Mouse (Mus musculus): ENCODE measurements at regions not wholly inside any gene's neighbourhood (a gene's known extent, or its start where the extent isn't known, plus 50 kb on each side); places are given as distances from the start of the nearest gene placed in this dataset.

DNA sequence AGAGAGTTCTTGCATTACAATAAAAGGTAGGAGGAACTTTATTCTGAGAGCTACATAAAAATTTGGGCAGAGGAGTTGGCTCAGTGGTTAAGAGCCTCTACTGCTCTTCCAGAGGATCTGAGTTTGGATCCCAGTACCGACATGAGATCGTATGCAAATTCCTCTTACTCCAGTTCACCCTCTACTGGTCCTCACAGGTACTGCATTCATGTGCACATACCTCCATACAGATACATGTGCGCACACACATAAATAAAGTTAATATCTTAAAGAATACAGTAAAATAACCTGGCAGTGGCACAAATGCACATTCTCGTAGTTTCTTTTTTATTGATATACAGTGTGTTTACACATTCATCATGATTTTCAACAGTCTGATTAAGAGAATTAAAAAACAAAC, 232.4 kb downstream of the Vps13c start:
- H3K36me3 ChIP-seq: no peaks in the 10 kb centered on the region
- no peaks in the 10 kb centered on the region for H3K4me1 ChIP-seq (replicated peaks)
- no peak overlapping the region for H3K9ac ChIP-seq (replicated peaks)
- no peaks in the 10 kb centered on the region for H3K27me3 ChIP-seq
- no peak for ATAC-seq
- H3K4me3 ChIP-seq (replicated peaks): no peak overlapping the region
- H3K27ac ChIP-seq: no peak overlapping the region
- WGBS: 94% methylated on average over 4 of the region's 4 CpGs
- H3K9me3 ChIP-seq: no peaks in the 10 kb centered on the region
- H3K4me2 ChIP-seq (replicated peaks): no peak overlapping the region

- no peak for ATAC-seq
- WGBS: 84% methylated on average over 2 of the region's 2 CpGs
- H3K4me3 ChIP-seq (replicated peaks): no peak overlapping the region
- no peak overlapping the region for H3K27ac ChIP-seq
- H3K27me3 ChIP-seq: no peaks in the 10 kb centered on the region
- H3K4me2 ChIP-seq (replicated peaks): no peak overlapping the region
- H3K9me3 ChIP-seq: no peaks in the 10 kb centered on the region
- H3K9ac ChIP-seq (replicated peaks): no peak overlapping the region
- no peaks in the 10 kb centered on the region for H3K4me1 ChIP-seq (replicated peaks)
- no peaks in the 10 kb centered on the region for H3K36me3 ChIP-seq
These were observed 237.1 kb downstream of the Vps13c start for GRCm38 (mm10) chr9:68077329-68077728.

DNA sequence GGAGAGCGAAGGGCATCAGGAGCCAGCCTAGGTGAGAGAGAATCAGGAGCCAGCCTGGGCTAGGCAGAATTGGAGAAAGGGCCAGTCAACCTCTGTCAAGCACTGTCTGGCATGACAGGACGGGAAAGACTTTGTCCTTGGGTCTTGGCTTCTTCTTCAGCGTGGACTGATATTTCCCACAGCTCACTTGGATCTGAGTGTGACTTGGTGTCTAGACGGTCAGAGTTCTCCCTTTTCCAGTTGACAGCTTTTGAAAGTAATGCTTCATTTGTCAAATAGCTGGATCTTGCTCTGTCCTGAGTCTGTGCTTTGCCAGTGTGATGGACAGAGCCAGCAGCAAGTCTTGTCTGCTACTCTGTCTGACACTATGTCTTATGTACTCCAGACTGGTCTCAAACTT, 243.1 kb downstream of the Vps13c start:
- H3K4me2 ChIP-seq (replicated peaks): no peak overlapping the region
- no peaks in the 10 kb centered on the region for H3K9me3 ChIP-seq
- no peak overlapping the region for H3K9ac ChIP-seq (replicated peaks)
- H3K4me1 ChIP-seq (replicated peaks): no peaks in the 10 kb centered on the region
- no peak overlapping the region for H3K27ac ChIP-seq
- WGBS: 87% methylated on average over 4 of the region's 4 CpGs
- ATAC-seq: no peak
- H3K27me3 ChIP-seq: no peaks in the 10 kb centered on the region
- no peaks in the 10 kb centered on the region for H3K36me3 ChIP-seq
- H3K4me3 ChIP-seq (replicated peaks): no peak overlapping the region

DNA sequence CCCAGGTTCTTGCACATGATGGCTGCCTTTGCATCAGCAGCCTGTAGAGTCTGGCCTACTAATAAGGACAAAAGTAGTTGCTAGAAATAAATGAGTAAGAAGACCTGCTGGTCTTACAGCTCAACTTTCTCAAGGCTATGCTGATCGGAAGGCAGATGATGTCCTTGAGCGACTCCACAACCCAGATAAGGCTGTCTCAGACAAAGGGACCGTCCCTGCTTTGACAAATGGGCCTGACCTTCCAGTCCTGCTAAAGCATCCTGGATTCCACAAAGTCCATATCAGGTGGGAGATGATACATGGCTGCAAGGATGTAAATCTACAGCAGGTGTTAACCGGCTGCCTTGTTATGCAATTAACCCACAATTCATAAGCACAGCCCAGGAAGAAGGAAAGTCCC, 244.8 kb downstream of the Vps13c start:
- no peak overlapping the region for H3K4me3 ChIP-seq (replicated peaks)
- H3K4me1 ChIP-seq (replicated peaks): no peaks in the 10 kb centered on the region
- no peaks in the 10 kb centered on the region for H3K9me3 ChIP-seq
- no peak for ATAC-seq
- no peaks in the 10 kb centered on the region for H3K36me3 ChIP-seq
- H3K27me3 ChIP-seq: no peaks in the 10 kb centered on the region
- 88% methylated on average over 4 of the region's 4 CpGs for WGBS
- no peak overlapping the region for H3K9ac ChIP-seq (replicated peaks)
- no peak overlapping the region for H3K27ac ChIP-seq
- no peak overlapping the region for H3K4me2 ChIP-seq (replicated peaks)

- Histone ChIP-seq H3K4me3 (replicated peaks) (no peak overlapping the region), H3K36me3 (no peaks in the 10 kb centered on the region), H3K4me2 (replicated peaks) (no peak overlapping the region), H3K27ac (no peak overlapping the region), H3K9me3 (no peaks in the 10 kb centered on the region), H3K9ac (replicated peaks) (no peak overlapping the region), H3K4me1 (replicated peaks) (no peaks in the 10 kb centered on the region), H3K27me3 (no peaks in the 10 kb centered on the region)
- no peak for ATAC-seq
- 95% methylated on average over 5 of the region's 5 CpGs for WGBS
These were observed 254.4 kb downstream of the Vps13c start for GRCm38 (mm10) chr9:68094561-68094960.

GRCm38 (mm10) chr9:68109841-68110240, 269.6 kb downstream of the Vps13c start:
- H3K36me3 ChIP-seq: no peaks in the 10 kb centered on the region
- H3K27me3 ChIP-seq: no peaks in the 10 kb centered on the region
- H3K4me2 ChIP-seq (replicated peaks): no peak overlapping the region
- 63% methylated on average over 9 of the region's 9 CpGs for WGBS
- H3K4me3 ChIP-seq (replicated peaks): no peak overlapping the region
- no peaks in the 10 kb centered on the region for H3K9me3 ChIP-seq
- ATAC-seq: no peak
- H3K27ac ChIP-seq: no peak overlapping the region
- no peak overlapping the region for H3K9ac ChIP-seq (replicated peaks)
- H3K4me1 ChIP-seq (replicated peaks): peaks cover 5% of the 10 kb centered on the region; the same call in 1 of the 2 replicates

DNA sequence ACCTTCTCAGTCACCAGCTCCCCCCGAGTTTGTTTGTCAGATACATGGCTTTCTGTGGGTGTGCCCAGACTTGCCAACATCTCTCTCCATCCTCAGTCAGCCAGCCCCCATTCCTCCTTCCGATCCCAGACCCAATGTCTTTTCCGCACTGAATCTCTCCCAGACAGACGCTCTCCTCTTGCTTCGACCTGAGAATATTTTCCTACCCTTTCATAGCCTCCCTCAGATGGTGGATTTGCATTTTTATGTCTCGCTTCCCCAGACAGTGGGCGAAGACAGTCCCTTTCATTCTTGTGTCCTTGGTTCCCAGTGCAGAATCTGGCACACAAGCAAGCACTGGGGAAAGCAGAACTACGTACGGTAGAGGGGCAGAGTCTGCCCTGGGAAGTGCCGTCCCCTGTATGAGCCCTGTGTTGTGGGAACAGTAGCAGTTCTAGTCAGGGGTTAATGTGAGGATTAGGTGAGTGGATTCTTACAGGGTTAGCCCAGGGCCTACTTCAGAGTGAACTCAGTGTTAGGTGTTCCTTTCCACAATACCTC, 275.0 kb downstream of the Vps13c start:
- ATAC-seq: no peak
- no peak overlapping the region for H3K4me2 ChIP-seq (replicated peaks)
- no peak overlapping the region for H3K9ac ChIP-seq (replicated peaks)
- H3K4me1 ChIP-seq (replicated peaks): no peaks in the 10 kb centered on the region; the same call in 1 of the 2 replicates
- no peak overlapping the region for H3K4me3 ChIP-seq (replicated peaks)
- no peaks in the 10 kb centered on the region for H3K9me3 ChIP-seq
- no peaks in the 10 kb centered on the region for H3K36me3 ChIP-seq
- H3K27ac ChIP-seq: no peak overlapping the region
- H3K27me3 ChIP-seq: no peaks in the 10 kb centered on the region
- WGBS: 78% methylated on average over 10 of the region's 10 CpGs

GRCm38 (mm10) chr9:68116221-68116741, 276.1 kb downstream of the Vps13c start:
- Histone ChIP-seq H3K9ac (replicated peaks) (no peak overlapping the region), H3K4me2 (replicated peaks) (no peak overlapping the region), H3K9me3 (no peaks in the 10 kb centered on the region), H3K36me3 (no peaks in the 10 kb centered on the region), H3K27ac (no peak overlapping the region), H3K4me1 (replicated peaks) (no peaks in the 10 kb centered on the region), H3K4me3 (replicated peaks) (no peak overlapping the region), H3K27me3 (no peaks in the 10 kb centered on the region)
- WGBS: 79% methylated on average over 10 of the region's 10 CpGs
- no peak for ATAC-seq

DNA sequence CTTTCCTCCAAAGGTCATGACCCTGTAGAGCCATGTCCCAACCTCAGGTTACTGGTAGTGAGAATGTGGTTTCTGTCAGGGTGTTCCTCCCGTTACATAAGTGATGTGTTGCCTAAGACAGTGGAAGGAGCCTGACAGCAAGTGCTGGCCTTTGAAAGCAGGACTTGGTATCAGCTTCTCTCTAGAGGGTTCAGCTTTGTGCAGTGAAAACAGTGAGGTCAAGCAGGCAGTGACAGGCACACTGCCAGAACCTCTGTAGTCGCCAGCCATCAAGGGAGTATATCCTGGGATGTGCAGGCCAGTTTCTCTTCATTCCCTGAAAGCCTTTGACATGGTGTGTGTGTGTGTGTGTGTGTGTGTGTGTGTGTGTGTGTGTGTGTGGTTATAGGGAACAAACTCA, 278.1 kb downstream of the Vps13c start:
- Histone ChIP-seq H3K36me3 (no peaks in the 10 kb centered on the region), H3K27ac (no peak overlapping the region), H3K27me3 (no peaks in the 10 kb centered on the region), H3K4me2 (replicated peaks) (no peak overlapping the region), H3K4me3 (replicated peaks) (no peak overlapping the region), H3K9ac (replicated peaks) (no peak overlapping the region), H3K4me1 (replicated peaks) (no peaks in the 10 kb centered on the region), H3K9me3 (no peaks in the 10 kb centered on the region)
- WGBS: 79% methylated on average over 2 of the region's 2 CpGs
- no peak for ATAC-seq

GRCm38 (mm10) chr9:68122266-68122665, 282.1 kb downstream of the Vps13c start:
- Histone ChIP-seq H3K27me3 (no peaks in the 10 kb centered on the region), H3K27ac (no peak overlapping the region), H3K4me1 (replicated peaks) (no peaks in the 10 kb centered on the region), H3K9ac (replicated peaks) (no peak overlapping the region), H3K4me2 (replicated peaks) (no peak overlapping the region), H3K9me3 (no peaks in the 10 kb centered on the region), H3K4me3 (replicated peaks) (no peak overlapping the region), H3K36me3 (no peaks in the 10 kb centered on the region)
- no peak for ATAC-seq
- 69% methylated on average over 3 of the region's 3 CpGs for WGBS

DNA sequence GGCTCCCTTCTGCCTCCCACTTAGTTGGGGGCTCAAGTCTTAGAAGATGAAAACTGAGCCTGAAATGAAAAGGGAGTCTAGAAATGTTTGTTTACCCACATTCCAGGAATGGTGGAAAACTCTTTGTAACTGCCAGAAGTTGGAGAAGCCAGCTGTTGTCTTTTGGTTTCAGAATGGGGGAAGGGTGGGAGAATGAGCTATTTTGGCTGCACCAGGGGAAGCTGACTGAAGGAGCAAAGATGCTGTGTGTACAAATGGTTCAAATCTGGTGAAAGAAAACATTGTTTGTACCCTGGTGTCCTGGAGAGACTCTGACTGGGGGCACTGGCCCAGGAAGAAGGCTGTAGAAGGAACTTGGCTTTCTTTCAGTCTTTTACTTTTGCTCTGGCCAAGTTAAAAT, 291.1 kb downstream of the Vps13c start:
- no peak overlapping the region for H3K27ac ChIP-seq
- H3K9me3 ChIP-seq: no peaks in the 10 kb centered on the region
- H3K27me3 ChIP-seq: no peaks in the 10 kb centered on the region
- no peaks in the 10 kb centered on the region for H3K36me3 ChIP-seq
- H3K9ac ChIP-seq (replicated peaks): no peak overlapping the region
- ATAC-seq: no peak
- H3K4me1 ChIP-seq (replicated peaks): no peaks in the 10 kb centered on the region
- H3K4me3 ChIP-seq (replicated peaks): no peak overlapping the region
- H3K4me2 ChIP-seq (replicated peaks): no peak overlapping the region

GRCm38 (mm10) chr9:68135446-68136050, 295.4 kb downstream of the Vps13c start:
- H3K27ac ChIP-seq: no peak overlapping the region
- no peaks in the 10 kb centered on the region for H3K27me3 ChIP-seq
- no peak for ATAC-seq
- 49% methylated on average over 2 of the region's 2 CpGs for WGBS
- no peak overlapping the region for H3K9ac ChIP-seq (replicated peaks)
- no peaks in the 10 kb centered on the region for H3K36me3 ChIP-seq
- no peaks in the 10 kb centered on the region for H3K9me3 ChIP-seq
- no peak overlapping the region for H3K4me3 ChIP-seq (replicated peaks)
- no peaks in the 10 kb centered on the region for H3K4me1 ChIP-seq (replicated peaks)
- no peak overlapping the region for H3K4me2 ChIP-seq (replicated peaks)
